Mouse (Mus musculus) megakaryocyte, embryonic 14.5 days (primary cell): Measurements from ENCODE around the gene Rpl18.

ENCODE experiments used
- FLI1 ChIP-seq: IDR thresholded peaks from 2 replicates; pipeline ENCODE4 v1.6.1; 2012; ENCODE audit warnings: low read length, inconsistent platforms, mixed read lengths
- GATA1 ChIP-seq: IDR thresholded peaks from 3 replicates; pipeline ENCODE4 v1.6.1; 2012; ENCODE audit warnings: mixed read lengths, low read length, inconsistent platforms, borderline replicate concordance

- TF ChIP-seq GATA1 (no peak), FLI1 (no peak)
These were observed 2.0 kb downstream of the Rpl18 start for GRCm38 (mm10) chr7:45716952-45717917.
